Mouse (Mus musculus) forebrain, embryonic 11.5 days (tissue): ENCODE measurements around the gene Oas1c. TPM values are rescaled to one million over a fixed set of nuclear protein-coding genes. Genes with fewer than 3 reads are reported as not detected.

Experiments
- ATAC-seq: fragments of 200-750 bp; cut with Nextera tagmentation; replicated peaks from 2 replicates; pipeline ENCODE4 v1.8.0; 2017; ENCODE audit warnings: moderate TSS enrichment; ENCODE audit not compliant: low FRiP score
- DNase-seq: peaks from one replicate; pipeline ENCODE4 v3.0.0-alpha.2; 2017; ENCODE audit warnings: low spot score
- H3K27ac ChIP-seq: fragments of 300-500 bp; sonication (generic); 2 replicates; pipeline ENCODE4 v1.5.1; 2014; ENCODE audit warnings: low read depth, low read length
- H3K27me3 ChIP-seq: fragments of 300-500 bp; sonication (generic); 2 replicates; pipeline ENCODE4 v1.6.1; 2014; ENCODE audit warnings: mild to moderate bottlenecking, low read length, mixed read lengths; ENCODE audit not compliant: control insufficient read depth, insufficient read depth
- H3K36me3 ChIP-seq: fragments of 300-500 bp; sonication (generic); 2 replicates; pipeline ENCODE4 v1.6.1; 2014; ENCODE audit warnings: mild to moderate bottlenecking, low read length, moderate library complexity, mixed read lengths; ENCODE audit not compliant: control insufficient read depth, insufficient read depth
- H3K4me1 ChIP-seq: fragments of 300-500 bp; sonication (generic); replicated peaks from 2 replicates; pipeline ENCODE4 v1.6.1; 2014; ENCODE audit warnings: low read length, mixed read lengths; ENCODE audit not compliant: control insufficient read depth, insufficient read depth
- H3K4me2 ChIP-seq: fragments of 300-500 bp; sonication (generic); 2 replicates; pipeline ENCODE4 v1.6.1; 2014; ENCODE audit warnings: low read depth, mild to moderate bottlenecking, low read length, moderate library complexity, mixed read lengths; ENCODE audit not compliant: severe bottlenecking
- H3K4me3 ChIP-seq: fragments of 300-500 bp; sonication (generic); 2 replicates; pipeline ENCODE4 v1.5.1; 2014; ENCODE audit warnings: low read depth, low read length
- H3K9ac ChIP-seq: fragments of 300-500 bp; sonication (generic); 2 replicates; pipeline ENCODE4 v1.6.1; 2014; ENCODE audit warnings: low read length
- H3K9me3 ChIP-seq: fragments of 300-500 bp; sonication (generic); 2 replicates; pipeline ENCODE4 v1.6.1; 2016; ENCODE audit warnings: low read length, mixed read lengths; ENCODE audit not compliant: control insufficient read depth
- WGBS: fragments of 180-500 bp; shearing (Covaris S2); extraction: QIAGEN DNeasy Blood & Tissue Kit; methylation state at CpG from one replicate; pipeline ENCODE4 v1.1.7; 2014; 5-methylcytosine and 5-hydroxymethylcytosine counted together
- polyA plus RNA-seq: library from polyadenylated mRNA; unstranded; fragments of >200 nt; fragmentation: Nextera tagmentation; extraction: Ambion mirVana; gene quantifications from 2 replicates; pipeline ENCODE4 v1.2.1, GENCODE M21; 2014

Gene Oas1c
- polyA plus RNA-seq, result 0.36 TPM in 1 of 2 replicates, not detected in the other

GRCm38 (mm10) chr5:120811951-120812819 lies at the start of gene Oas1c:
Gene Oas1c, minus strand, starts transcription at chr5:120812514.
- no peaks in the 10 kb centered on the region for H3K27me3 ChIP-seq
- ATAC-seq (peak; percentile 64; the same call in 1 of the 2 replicates), DNase-seq (peak; percentile 84)
- H3K4me3 ChIP-seq, result peak within 1 kb of the TSS; percentile 14; the same call in 1 of the 2 replicates
- peak within 1 kb of the TSS; percentile 44 for H3K4me2 ChIP-seq
- H3K4me1 ChIP-seq, result peaks cover 3% of the 10 kb centered on the region
- peak within 1 kb of the TSS; percentile 35 for H3K9ac ChIP-seq
- H3K9me3 ChIP-seq, result no peaks in the 10 kb centered on the region
- no peaks in the 10 kb centered on the region for H3K36me3 ChIP-seq
- WGBS, result 7% methylated on average over 18 of the region's 18 CpGs
- H3K27ac ChIP-seq, result no peak within 1 kb of the TSS

GRCm38 (mm10) chr5:120861121-120861520 lies 48.8 kb upstream of the Oas1c start, which contains the start of gene Oas1h:
Gene Oas1h, plus strand, starts transcription at chr5:120861421.
- no peak within 1 kb of the TSS for H3K9ac ChIP-seq
- ATAC-seq, result no peak
- no peak within 1 kb of the TSS for H3K4me3 ChIP-seq
- H3K27me3 ChIP-seq, result no peaks in the 10 kb centered on the region
- H3K4me2 ChIP-seq, result no peak within 1 kb of the TSS
- no peaks in the 10 kb centered on the region for H3K36me3 ChIP-seq
- H3K9me3 ChIP-seq, result no peaks in the 10 kb centered on the region
- H3K27ac ChIP-seq, result no peak within 1 kb of the TSS
- DNase-seq, result no peak
- WGBS, result 59% methylated on average over 4 of the region's 4 CpGs
- H3K4me1 ChIP-seq, result no peaks in the 10 kb centered on the region

- no peaks in the 10 kb centered on the region; the same call in 1 of the 2 replicates for H3K9me3 ChIP-seq
- no peaks in the 10 kb centered on the region for H3K36me3 ChIP-seq
- H3K27ac ChIP-seq, result no peak overlapping the region
- H3K27me3 ChIP-seq, result no peaks in the 10 kb centered on the region
- DNase-seq (no peak), ATAC-seq (no peak)
- H3K9ac ChIP-seq, result no peak overlapping the region
- H3K4me3 ChIP-seq, result no peak overlapping the region
- WGBS, result 76% methylated on average over 2 of the region's 2 CpGs
- H3K4me2 ChIP-seq, result no peak overlapping the region
- no peaks in the 10 kb centered on the region for H3K4me1 ChIP-seq
Observed at GRCm38 (mm10) chr5:120859241-120859640, 46.9 kb upstream of the Oas1c start.

- ATAC-seq (no peak), DNase-seq (peak; percentile 66)
- H3K9me3 ChIP-seq, result no peaks in the 10 kb centered on the region; the same call in 1 of the 2 replicates
- H3K36me3 ChIP-seq, result no peaks in the 10 kb centered on the region
- WGBS, result 63% methylated on average over 3 of the region's 3 CpGs
- H3K27ac ChIP-seq, result no peak overlapping the region
- no peak overlapping the region for H3K4me3 ChIP-seq
- no peaks in the 10 kb centered on the region for H3K27me3 ChIP-seq
- H3K4me1 ChIP-seq, result no peaks in the 10 kb centered on the region
- no peak overlapping the region for H3K4me2 ChIP-seq
- H3K9ac ChIP-seq, result no peak overlapping the region
Observed at GRCm38 (mm10) chr5:120849601-120850136, 37.4 kb upstream of the Oas1c start.

- H3K9me3 ChIP-seq, result no peaks in the 10 kb centered on the region
- no peak within 1 kb of the TSS for H3K4me3 ChIP-seq
- no peak within 1 kb of the TSS for H3K4me2 ChIP-seq
- no peak within 1 kb of the TSS for H3K27ac ChIP-seq
- H3K36me3 ChIP-seq, result no peaks in the 10 kb centered on the region
- 84% methylated on average over 4 of the region's 4 CpGs for WGBS
- ATAC-seq (no peak), DNase-seq (no peak)
- no peak within 1 kb of the TSS for H3K9ac ChIP-seq
- H3K4me1 ChIP-seq, result no peaks in the 10 kb centered on the region
- no peaks in the 10 kb centered on the region for H3K27me3 ChIP-seq
Observed at GRCm38 (mm10) chr5:120847067-120847466, 34.8 kb upstream of the Oas1c start, which contains the start of gene Oas1f. Gene Oas1f, plus strand, starts transcription at chr5:120847367.

- Histone ChIP-seq H3K36me3 (no peaks in the 10 kb centered on the region), H3K4me2 (no peak overlapping the region), H3K4me3 (no peak overlapping the region), H3K27me3 (no peaks in the 10 kb centered on the region), H3K9me3 (no peaks in the 10 kb centered on the region), H3K27ac (no peak overlapping the region), H3K9ac (no peak overlapping the region), H3K4me1 (no peaks in the 10 kb centered on the region)
- 86% methylated on average over 3 of the region's 3 CpGs for WGBS
- ATAC-seq (no peak), DNase-seq (no peak)
Observed at GRCm38 (mm10) chr5:120844713-120845112, 32.4 kb upstream of the Oas1c start.

- Histone ChIP-seq H3K27me3 (no peaks in the 10 kb centered on the region), H3K9ac (no peak overlapping the region), H3K9me3 (no peaks in the 10 kb centered on the region), H3K4me2 (no peak overlapping the region), H3K36me3 (no peaks in the 10 kb centered on the region), H3K27ac (no peak overlapping the region), H3K4me1 (0 out of 2 replicates have a peak, but pooled peaks cover 5% of the 10 kb centered on the region), H3K4me3 (no peak overlapping the region)
- peak; percentile 39; the same call in 1 of the 2 replicates for ATAC-seq
- DNase-seq, result peak; percentile 76
- 10% methylated on average over 8 of the region's 8 CpGs for WGBS
Observed at GRCm38 (mm10) chr5:120836731-120837585, 24.6 kb upstream of the Oas1c start.
